Mouse (Mus musculus): ENCODE measurements around the gene Naa50.

Naa50 gene

DNA sequence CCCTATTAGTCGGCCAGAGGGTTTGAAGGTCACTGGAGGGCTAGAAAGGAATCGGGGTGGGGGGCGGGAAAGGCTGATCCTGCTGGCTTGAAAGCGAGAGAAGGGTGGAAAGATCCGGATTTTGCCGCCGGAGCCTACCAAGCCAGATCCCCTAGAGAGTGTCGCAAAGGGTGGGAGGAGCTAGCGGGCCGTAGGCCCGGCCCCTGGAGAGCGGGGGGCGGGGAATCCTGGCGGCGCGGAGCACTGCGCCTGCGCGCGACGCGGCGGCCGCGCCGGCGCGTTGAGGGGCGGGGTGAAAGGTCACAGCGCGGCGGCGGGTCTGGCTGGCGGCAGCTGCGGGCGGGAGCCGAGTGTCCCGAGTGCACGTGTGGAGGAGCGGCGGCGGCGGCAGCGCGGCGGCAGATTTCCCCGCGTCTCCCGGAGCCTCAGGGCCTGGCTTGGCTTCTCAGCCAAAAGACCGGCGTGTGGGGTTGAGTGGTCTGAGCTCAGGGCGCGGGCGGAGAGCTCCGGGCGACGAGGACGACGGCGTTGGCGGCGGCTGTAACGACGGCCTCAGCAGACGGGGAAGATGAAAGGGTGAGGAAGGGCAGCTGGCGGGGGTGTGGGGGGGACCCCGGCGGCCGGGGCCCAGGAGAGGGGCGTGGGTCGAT lies at the start of gene Naa50, which contains the start of gene Atp6v1a:
Gene Naa50 (plus strand): TSS at position 295 of the 650 bp plus-strand sequence.
Gene Atp6v1a (minus strand): TSS at position 170 of the 650 bp plus-strand sequence.
- peak; percentile 66 for DNase-seq (ENCODE audit: low read depth, low spot score)

DNA sequence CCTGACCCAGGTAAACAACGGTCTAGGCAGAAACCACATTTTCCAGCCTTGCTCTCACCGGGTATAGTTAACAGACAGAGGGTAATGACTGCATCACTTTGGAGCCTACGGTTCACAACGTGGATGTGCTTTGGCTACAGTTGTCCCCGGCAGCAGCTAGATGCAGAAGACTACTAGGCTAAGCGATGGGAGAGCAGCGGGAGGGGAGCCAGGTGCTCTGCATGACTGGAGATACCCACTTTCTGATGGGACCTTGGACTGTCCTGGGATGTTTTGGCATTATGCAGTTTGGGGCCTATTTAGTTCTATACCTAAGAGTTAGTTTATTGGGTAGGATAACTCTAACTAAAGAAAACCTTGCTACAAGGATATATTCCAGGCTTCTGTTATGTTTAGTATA lies 40.3 kb upstream of the Naa50 start:
- DNase-seq (ENCODE audit: low read depth, low spot score): no peak

DNA sequence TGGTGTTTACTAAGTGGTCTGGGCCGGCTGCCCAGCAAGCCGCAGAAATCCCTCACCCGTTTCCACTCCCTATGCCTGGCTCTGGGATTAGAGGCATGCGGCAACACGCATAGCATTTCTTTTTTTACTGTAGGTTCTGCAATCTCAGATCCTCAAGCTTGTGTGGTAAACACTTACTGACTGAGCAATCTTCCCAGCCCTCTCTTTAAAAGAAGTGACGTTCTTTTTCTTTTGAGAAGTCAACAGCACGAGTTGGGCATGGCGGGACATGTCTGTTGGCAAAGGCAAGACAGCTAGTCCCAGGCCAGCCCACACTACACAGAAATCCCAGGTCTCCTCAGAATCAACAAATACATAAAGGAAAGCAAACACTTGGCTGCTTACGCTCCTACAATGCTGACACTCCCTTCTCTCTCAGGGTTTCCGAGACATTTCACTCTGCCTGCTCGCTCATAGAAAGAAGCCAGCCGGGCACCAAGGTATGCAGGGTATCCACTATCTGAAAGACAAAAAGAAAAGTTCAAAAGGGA lies 38.4 kb upstream of the Naa50 start:
- no peak for DNase-seq (ENCODE audit: low read depth, low spot score)

DNA sequence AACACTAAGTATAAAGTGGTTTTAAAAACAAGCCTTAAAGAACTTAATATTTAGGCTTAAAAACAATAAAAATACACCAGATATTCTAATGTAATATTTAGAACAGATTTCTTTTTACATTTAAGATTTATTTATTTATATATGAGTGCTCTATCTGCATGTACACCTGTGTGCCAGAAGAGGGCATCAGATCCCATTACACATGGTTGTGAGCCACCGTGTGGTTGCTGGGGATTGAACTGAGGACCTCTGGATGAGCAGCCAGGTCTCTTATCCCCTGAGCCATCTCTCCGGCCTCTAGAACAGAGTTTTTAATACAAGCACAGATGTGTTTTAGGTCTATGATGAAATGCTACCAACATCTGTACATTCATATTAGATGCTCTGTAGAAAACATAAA lies 36.7 kb upstream of the Naa50 start:
- DNase-seq (ENCODE audit: low read depth, low spot score): no peak

DNA sequence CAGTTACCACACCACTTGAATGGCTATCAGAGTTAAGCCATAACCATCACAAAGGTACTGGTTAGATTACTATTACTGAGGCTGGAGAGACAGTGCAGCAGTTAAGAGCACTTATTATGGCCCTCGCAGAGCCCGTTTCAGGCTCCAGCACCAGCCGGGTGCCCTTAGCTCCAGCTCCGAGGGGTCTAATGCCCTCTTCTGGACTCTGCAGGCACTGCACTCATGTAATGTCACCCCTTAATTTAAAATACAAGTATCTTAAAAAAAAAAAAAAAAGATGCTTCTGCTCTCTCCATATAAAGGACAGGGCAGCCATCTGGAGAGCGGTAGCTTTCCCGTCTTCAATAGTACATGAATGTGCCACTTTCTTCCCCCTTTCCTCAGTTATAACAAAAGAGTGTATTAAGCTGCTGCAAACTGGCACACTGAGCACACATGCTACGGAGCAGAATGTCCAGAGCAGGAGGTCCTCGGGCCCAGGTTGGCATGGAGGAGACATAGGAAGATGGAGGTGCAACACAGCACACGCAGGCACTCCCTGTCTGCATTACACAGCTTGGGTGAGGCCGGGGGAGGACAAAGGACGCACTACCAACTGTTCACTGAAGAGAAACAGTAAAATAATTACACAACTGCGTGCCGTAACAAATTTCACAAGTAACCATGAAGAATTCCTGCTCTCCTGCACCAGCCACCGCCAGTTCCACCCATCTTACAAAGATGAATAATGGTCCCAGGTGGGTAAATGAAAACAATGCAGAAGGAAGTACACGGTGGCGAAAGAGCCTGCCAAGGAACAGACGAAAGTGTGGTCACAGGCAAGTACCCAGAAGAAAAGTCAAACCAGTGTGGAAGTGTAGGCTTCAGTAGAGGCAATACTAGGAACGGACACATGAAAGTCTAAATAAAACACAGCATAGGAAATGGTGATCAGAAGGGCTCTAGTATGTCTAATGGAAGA lies 35.5 kb upstream of the Naa50 start:
- DNase-seq (ENCODE audit: low read depth, low spot score): peak; percentile 31

DNA sequence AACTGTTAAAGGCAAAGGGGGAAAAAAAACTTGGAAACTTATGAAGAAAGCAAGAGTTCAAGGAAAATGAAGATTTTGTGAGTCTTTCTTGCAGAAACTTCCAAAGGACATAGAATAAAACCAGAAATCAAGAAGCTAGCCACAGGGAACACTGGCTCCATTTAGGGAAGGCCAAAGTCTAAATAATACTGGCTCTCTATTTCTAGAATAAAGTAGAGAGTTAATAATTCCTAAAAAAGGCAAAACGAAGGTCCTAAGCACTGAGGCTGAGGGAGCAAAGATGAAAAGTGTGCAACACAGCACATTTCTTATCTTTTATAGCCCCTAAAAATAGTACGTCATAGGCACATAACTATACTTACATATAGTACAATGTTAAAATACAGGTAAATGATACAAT lies 34.4 kb upstream of the Naa50 start:
- no peak for DNase-seq (ENCODE audit: low read depth, low spot score)

DNA sequence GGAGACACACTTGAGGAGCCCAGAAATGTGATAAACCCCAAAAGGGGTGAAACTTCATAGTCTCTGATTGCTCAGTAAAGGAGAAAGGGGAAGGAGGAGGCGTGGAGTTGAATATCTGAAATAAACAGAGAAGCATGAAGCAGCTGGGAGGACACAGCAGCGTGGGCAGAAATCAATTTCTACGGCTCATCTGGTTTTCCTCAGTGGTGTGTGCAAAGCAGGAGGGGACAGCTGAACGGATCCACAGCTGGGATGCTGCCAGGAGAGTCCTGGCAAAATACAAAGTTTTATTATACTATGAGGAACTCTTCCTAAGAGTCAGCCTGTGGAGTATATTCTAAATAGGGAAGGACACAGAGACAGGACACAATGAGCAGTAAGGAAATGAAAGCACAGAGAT lies 30.6 kb upstream of the Naa50 start:
- DNase-seq (ENCODE audit: low read depth, low spot score): no peak

DNA sequence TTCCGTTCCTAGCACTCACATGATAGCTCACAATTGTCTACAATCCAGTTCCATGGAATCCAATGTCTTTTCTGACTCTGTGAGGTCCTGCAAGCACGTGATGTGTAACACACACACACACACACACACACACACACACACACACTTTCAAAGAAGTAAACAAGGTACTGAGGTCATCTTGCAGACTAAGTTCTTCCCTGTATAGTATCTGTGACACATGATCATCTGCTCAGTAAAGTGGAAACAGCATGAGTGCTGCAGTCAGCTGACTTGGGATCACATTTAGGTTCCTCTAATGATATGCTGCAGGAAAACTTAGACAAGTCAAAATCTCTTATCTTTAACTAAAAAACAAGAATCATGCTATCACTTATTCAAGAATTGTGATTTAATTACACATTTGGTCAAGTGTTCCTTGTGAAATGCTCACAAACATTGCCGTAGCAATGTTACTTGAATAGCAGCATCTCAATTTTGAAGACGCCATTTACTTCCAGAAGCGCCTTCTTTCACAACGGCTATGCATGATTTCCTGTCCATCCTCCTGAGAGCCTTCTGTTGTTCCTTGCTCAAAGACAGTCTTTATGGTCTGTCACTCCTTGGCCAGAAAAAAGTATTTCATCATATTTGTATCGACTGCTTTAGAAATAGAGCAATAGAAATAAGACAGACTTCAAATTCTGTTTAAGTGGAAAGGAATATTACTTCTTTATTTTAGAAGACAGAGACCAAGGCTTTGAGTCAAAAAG lies 19.7 kb upstream of the Naa50 start:
- DNase-seq (ENCODE audit: low read depth, low spot score): no peak

DNA sequence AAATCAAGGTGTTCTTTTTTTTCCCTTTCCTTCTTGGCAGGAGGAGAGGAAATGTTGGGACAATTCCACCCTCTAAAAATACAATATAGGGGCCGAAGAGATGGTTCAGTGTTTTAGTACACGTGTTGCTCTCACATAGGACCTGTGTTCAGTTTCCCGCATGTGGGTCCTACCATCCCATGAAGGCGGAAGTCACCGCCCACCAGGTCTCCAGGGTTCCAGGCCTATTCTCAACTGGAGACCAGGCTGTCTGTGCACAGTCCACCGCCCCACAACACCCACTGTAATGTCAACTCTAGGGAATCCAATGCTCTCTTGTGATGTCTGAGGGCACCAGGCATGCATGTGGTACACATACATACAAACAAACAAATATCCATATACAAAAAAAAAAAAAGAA lies 17.5 kb upstream of the Naa50 start:
- DNase-seq (ENCODE audit: low read depth, low spot score): no peak

DNA sequence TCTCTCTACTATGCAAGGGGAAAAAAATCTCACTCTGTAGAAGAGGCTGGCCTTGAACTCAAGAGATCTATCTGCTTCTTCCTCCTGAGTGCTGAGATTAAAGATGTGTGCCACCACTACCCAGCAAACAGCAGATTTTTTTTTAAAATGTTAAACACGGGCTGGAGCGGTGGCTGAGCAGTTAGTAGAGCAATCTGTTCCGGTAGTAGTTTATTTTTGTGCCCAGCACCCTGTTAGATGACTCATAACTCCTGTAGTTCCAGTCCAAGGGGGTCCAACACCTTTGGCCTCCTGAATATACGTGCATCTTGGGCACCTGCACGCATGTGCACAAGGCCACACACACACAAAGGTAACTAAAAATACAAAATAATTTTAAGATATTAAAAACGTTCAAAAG lies 17.1 kb upstream of the Naa50 start:
- DNase-seq (ENCODE audit: low read depth, low spot score): no peak

DNA sequence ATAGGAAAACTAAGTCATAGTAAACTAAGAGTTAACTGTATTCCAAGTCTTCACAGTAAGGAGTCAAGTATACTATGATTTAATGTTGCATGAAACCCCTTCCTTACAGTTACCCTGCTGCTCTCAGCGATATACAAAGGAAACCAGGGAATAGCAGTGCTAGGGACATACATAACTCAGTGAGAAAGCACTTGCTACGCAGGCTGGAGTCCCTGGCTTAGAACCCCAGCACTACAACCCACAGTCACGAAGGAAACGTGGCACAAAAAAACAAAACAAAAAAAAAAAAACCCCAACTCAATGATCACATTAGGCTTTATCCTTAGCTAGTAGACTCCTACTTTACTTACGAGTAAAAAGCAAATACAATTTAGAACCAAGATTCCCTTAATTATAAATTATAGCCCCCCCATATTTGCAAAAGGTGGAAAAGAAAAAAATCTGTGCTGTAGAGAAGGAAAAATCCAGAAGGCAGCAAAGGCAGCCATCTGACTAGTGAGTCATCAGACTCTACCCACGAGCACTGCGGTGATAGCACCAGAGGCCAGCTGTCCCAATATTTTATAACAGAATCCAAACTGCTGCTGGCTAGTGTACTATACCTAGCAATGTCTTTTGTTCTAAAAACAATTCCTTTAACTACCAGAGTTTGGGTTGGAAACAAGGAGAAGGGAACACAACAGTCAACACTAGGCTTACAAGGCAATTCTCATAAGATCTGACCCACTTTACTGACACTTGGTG lies 16.5 kb upstream of the Naa50 start:
- DNase-seq (ENCODE audit: low read depth, low spot score): no peak

DNA sequence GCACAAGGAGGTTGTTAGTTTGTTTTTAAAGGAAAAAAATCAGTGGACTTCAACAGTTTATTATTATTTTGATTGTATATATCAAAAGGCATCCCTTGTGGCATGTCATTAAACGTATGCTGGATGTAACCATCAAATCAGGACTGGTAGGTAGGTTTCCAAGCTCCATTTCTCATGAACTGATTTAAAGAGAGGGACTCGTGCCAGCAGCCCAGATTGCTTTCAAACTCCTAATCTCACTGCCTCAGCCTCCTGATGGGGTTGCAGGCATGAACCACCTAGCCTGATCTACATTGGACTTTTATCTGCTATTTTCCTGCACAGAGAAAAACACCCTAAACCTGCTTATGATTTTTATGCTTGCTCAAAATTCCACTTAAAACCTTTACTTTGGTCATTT lies 15.8 kb upstream of the Naa50 start:
- no peak for DNase-seq (ENCODE audit: low read depth, low spot score)

DNA sequence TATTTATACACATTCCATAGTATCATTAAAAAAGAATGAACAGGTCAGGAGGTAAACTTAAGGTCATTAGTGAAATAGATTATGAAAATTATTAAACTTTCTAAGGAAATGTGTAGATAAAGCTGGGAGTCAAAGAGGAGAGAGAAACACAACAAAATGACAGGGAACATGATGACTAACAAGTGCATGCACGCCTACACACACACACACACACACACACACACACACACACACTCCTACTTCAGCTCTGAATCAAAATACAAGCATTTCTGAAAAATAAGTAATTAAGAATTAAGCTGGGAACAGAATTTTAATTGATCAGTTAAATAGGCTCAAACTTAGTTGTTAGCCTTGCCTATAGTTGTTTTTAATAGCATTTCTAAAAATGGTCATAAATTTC lies 14.9 kb upstream of the Naa50 start:
- no peak for DNase-seq (ENCODE audit: low read depth, low spot score)

DNA sequence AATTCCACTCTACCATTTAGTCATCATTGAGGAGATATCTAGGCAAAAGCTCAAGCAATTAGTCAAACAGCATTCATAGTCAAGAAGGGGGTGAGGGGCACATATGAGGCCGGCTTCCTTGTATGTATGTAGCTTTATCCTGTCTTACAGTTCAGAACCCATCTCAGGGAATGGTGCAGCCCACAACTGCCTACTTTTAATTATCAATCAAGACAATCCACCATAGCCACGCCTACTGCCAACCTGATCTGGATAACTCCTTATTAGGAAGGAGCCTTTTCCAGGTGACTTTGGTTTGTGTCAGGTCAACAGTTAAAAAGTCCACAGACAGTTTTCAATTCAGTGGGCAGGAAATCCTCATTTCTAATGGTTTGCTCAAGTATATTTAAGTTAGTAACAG lies 14.2 kb upstream of the Naa50 start:
- DNase-seq (ENCODE audit: low read depth, low spot score): no peak

DNA sequence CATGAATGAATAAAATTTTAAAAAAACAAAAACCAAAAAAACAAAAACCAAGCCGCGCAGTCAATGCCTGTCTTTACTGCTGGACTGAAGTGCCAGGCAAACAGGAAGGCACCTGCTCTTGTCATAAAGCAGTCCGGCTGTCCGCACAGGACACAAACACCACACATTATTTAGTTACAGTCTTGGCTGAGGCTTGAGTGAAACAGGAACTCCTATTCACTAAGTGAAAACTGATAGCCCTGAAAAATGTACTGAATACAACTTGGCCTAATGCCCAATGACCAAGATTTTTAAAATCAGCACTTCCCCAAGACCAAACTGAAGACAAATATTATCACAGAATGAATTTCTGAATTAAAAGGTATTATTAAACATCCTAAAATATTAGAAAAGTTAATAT lies 13.2 kb upstream of the Naa50 start:
- DNase-seq (ENCODE audit: low read depth, low spot score): no peak

DNA sequence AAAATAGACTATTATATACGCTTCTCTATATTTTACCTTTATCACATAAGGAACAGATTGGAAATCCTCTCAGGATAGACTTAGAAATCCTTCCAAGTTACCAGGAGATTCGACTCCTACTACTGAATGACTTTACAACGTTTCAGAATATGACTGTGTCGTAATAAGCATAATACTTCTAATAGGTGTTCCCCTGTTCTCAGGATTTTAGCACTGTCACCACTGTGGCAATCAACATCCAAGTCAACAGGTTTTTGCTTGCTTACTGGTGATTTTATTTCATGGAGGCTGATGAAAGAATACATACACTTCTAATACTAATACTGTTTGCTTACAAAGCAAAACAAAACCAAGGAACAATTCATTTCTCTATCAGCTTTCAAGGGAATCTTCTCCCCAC lies 7.3 kb upstream of the Naa50 start:
- no peak for DNase-seq (ENCODE audit: low read depth, low spot score)

DNA sequence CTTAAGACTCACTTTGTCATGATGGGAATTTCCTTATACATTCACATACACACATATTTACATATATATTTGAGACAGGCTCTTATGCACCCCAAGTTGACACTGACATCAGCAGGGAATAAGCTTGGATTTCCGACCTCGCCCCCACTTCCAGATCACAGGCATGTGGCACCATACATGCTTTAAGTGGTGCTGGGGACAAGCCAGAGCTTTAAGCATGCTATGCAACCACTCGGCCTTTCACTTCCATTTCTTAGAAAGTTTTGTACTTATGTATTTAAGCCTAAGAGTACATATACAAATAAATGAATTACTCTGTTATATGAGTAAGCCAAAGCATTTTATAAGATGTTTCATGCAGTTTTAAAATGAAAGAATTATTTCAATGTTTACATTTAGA lies 6.4 kb upstream of the Naa50 start:
- DNase-seq (ENCODE audit: low read depth, low spot score): no peak

DNA sequence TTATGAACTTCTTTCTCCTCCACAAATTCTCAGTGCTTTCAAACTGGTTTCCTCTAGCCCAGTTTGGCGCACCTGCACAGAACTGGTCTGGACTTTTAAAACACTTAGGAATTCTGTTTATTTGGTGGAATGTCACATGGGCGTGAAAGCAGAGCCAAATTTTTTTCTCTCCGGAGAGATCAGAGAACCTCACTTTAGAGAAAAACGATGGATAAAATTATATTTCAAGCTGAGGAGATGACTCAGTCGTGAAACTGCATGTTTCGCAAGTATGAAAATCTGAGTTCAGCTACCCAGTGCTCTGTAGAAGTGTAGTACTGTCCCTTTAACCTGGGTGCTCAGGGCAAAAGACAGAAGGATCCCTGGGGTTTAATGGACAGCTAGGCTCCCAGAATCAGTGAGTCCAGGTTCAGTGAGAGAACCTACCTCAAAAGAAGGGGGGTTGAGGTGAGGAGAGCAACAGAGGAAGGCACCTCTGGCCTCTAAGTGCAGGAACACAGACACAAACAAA lies 3.1 kb upstream of the Naa50 start:
- no peak for DNase-seq (ENCODE audit: low read depth, low spot score)

DNA sequence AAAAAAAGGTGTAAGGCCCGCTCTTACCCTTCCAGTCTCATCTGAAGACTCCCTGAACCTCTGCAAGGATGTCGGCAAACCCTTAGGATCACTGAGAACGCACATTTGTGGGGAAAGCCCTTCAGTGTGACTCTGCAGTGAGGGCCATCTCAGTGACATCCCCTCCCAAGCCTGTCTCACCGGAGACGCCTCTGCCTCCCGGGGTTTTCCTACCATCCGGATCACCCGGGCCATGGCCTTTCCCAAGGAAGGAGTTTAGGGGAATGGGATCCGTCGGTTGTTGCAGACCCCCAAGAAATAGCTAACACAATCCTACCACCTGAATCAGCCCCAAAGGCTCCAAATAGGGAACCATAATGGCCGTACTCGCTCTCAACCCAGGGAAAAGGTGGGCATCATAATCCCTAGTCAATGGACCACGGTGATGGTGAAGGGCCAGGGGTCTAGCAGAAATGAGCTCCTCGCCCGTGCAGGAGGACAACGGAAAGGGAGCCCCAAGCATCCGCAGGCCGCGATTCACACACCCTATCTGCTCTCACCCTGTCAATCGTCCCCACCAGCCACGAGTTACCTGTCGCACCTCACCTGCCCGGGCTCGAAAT lies 1.2 kb upstream of the Naa50 start:
- no peak for DNase-seq (ENCODE audit: low read depth, low spot score)

DNA sequence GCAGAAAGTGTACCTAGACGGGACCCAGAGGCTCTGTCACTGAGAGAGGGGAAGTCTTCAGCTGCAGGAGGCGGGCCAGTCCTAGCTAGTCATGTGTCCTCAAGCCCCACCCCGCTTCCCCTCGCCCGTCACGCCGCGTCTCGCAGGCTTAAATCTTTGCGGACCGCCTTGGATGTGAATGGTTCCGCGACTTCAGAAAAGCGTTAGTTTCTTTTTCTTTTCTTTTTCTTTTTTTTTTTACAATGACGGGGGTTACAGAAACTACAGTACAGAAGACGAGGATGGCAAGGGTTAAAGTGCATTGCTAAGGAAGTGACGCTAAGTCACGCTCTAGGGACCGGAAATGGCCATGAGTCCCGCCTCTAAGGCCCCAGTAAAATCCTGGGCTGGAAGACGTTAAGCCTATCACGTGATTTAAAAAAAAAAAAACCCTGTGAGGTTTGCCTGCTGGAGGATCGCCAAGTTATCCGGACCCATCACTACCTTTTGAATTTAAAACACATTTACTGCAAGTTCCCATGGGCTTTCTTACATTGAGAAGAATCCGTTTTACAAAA lies 573 bp upstream of the Naa50 start:
- peak; percentile 75 for DNase-seq (ENCODE audit: low read depth, low spot score)
